Mouse (Mus musculus) bone marrow, adult 2 months (tissue): ENCODE measurements around the gene Zcchc10. TPM values are rescaled to one million over a fixed set of nuclear protein-coding genes. Genes with fewer than 3 reads are reported as not detected.

Experiments
- H3K27ac ChIP-seq: fragments of 200-500 bp; 2 replicates; pipeline ENCODE4 v1.5.1; 2012; ENCODE audit warnings: low read depth, mild to moderate bottlenecking, control low read depth, inconsistent platforms, low read length; ENCODE audit not compliant: control insufficient read depth, poor library complexity, insufficient read depth
- H3K4me1 ChIP-seq: fragments of 200-500 bp; 2 replicates; pipeline ENCODE4 v1.6.1; 2011; ENCODE audit warnings: low read length; ENCODE audit not compliant: control insufficient read depth, insufficient read depth
- H3K4me3 ChIP-seq: fragments of 200-500 bp; replicated peaks from 2 replicates; pipeline ENCODE3; 2011; ENCODE audit warnings: mild to moderate bottlenecking, low read depth, low read length, control low read depth; ENCODE audit not compliant: control insufficient read depth
- CTCF ChIP-seq: fragments of 200-500 bp; IDR thresholded peaks from 2 replicates; pipeline ENCODE4 v1.5.1; 2011; ENCODE audit warnings: low read length, control low read depth; ENCODE audit not compliant: control insufficient read depth, insufficient read depth
- POLR2A ChIP-seq: fragments of 200-500 bp; IDR thresholded peaks from 2 replicates; pipeline ENCODE4 v1.6.1; 2011; ENCODE audit warnings: low read depth, mild to moderate bottlenecking, control low read depth, low read length, borderline replicate concordance; ENCODE audit not compliant: control insufficient read depth
- WGBS: fragments of 180-500 bp; shearing (Covaris S2); methylation state at CpG from one replicate; pipeline ENCODE4 v1.1.7; 2018; 5-methylcytosine and 5-hydroxymethylcytosine counted together
- polyA plus RNA-seq: library from polyadenylated mRNA; stranded (reverse); fragments of >200 nt; gene quantifications from 2 replicates; pipeline ENCODE4 v1.2.4, GENCODE M21; 2011; ENCODE audit warnings: low replicate concordance; ENCODE audit not compliant: missing spikeins, insufficient read depth, insufficient read length

Gene Zcchc10
- polyA plus RNA-seq, 1 experiment, result 9.6 TPM

GRCm38 (mm10) chr11:53297947-53298860 is 26.3 kb upstream of the Zcchc10 start:
- Histone ChIP-seq H3K4me1 (peaks cover 3% of the 10 kb centered on the region; the same call in 1 of the 2 replicates), H3K27ac (no peak overlapping the region), H3K4me3 (no peak overlapping the region)
- WGBS, result 69% methylated on average over 7 of the region's 7 CpGs
- no peak for TF ChIP-seq CTCF

GRCm38 (mm10) chr11:53299551-53300329 is 24.7 kb upstream of the Zcchc10 start:
- peaks cover 3% of the 10 kb centered on the region; the same call in 1 of the 2 replicates for H3K4me1 ChIP-seq
- peak overlapping the region; percentile 95 for H3K4me3 ChIP-seq
- under 1% methylated on average over 80 of the region's 80 CpGs for WGBS
- peak overlapping the region; percentile 100 for H3K27ac ChIP-seq
- peak; percentile 49; the same call in 1 of the 2 replicates for TF ChIP-seq POLR2A
- no peak for TF ChIP-seq CTCF

GRCm38 (mm10) chr11:53300330-53301166 is 23.9 kb upstream of the Zcchc10 start, which contains the start of gene Hspa4:
Gene Hspa4, minus strand, starts transcription at chr11:53300457.
- WGBS, result under 1% methylated on average over 58 of the region's 58 CpGs
- peak within 1 kb of the TSS; percentile 100 for H3K27ac ChIP-seq
- H3K4me1 ChIP-seq, result peaks cover 3% of the 10 kb centered on the region; the same call in 1 of the 2 replicates
- H3K4me3 ChIP-seq, result peak within 1 kb of the TSS; percentile 95
- TF ChIP-seq POLR2A (peak; percentile 84; the same call in 1 of the 2 replicates), CTCF (peak; percentile 21; the same call in 1 of the 2 replicates)

- TF ChIP-seq CTCF, result no peak
- 44% methylated on average over 9 of the region's 9 CpGs for WGBS
- H3K27ac ChIP-seq, result peak overlapping the region; percentile 100
- H3K4me1 ChIP-seq, result peaks cover 3% of the 10 kb centered on the region; the same call in 1 of the 2 replicates
- H3K4me3 ChIP-seq, result peak overlapping the region; percentile 79
Measured at GRCm38 (mm10) chr11:53301167-53301515, 23.3 kb upstream of the Zcchc10 start.

GRCm38 (mm10) chr11:53304044-53304840 is 20.2 kb upstream of the Zcchc10 start:
- no peak for TF ChIP-seq CTCF
- TF ChIP-seq POLR2A, result no peak
- WGBS, result 87% methylated on average over 14 of the region's 14 CpGs
- H3K27ac ChIP-seq, result no peak overlapping the region
- H3K4me1 ChIP-seq, result peaks cover 2% of the 10 kb centered on the region; the same call in 1 of the 2 replicates
- H3K4me3 ChIP-seq, result no peak overlapping the region

GRCm38 (mm10) chr11:53306965-53307364 is 17.5 kb upstream of the Zcchc10 start:
- 41% methylated on average over 2 of the region's 2 CpGs for WGBS
- no peak for TF ChIP-seq POLR2A
- no peak for TF ChIP-seq CTCF
- H3K4me1 ChIP-seq, result peaks cover 2% of the 10 kb centered on the region; the same call in 1 of the 2 replicates
- no peak overlapping the region for H3K27ac ChIP-seq
- H3K4me3 ChIP-seq, result no peak overlapping the region

GRCm38 (mm10) chr11:53307558-53308065 is 16.9 kb upstream of the Zcchc10 start:
- WGBS, result 35% methylated on average over 10 of the region's 10 CpGs
- Histone ChIP-seq H3K4me3 (no peak overlapping the region), H3K27ac (no peak overlapping the region; the same call in 1 of the 2 replicates), H3K4me1 (peaks cover 3% of the 10 kb centered on the region; the same call in 1 of the 2 replicates)
- TF ChIP-seq POLR2A (no peak), CTCF (no peak)
